Mouse (Mus musculus): ENCODE data around the gene Gcg. TPM values are rescaled to one million over a fixed set of nuclear protein-coding genes. Genes with fewer than 3 reads are reported as not detected.

Gene Gcg
- polyA plus RNA-seq, 1 experiment from 2014 or later = not detected

- ATAC-seq (replicated peaks; ENCODE audit: insufficient number of reproducible peaks, low FRiP score, low TSS enrichment, low read depth) (no peak), DNase-seq (ENCODE audit: low spot score) (no peak)
- Histone ChIP-seq H3K9me3 (replicated peaks; ENCODE audit: control insufficient read depth, low read length) (no peaks in the 10 kb centered on the region), H3K36me3 (replicated peaks; ENCODE audit: control insufficient read depth, insufficient read depth, low read depth, low read length) (no peaks in the 10 kb centered on the region), H3K4me3 (ENCODE audit: low read depth, low read length) (no peak overlapping the region), H3K9ac (replicated peaks; ENCODE audit: low read length) (no peak overlapping the region), H3K4me1 (ENCODE audit: control insufficient read depth, insufficient read depth, low read length) (no peaks in the 10 kb centered on the region), H3K4me2 (ENCODE audit: low read depth, low read length) (no peak overlapping the region), H3K27ac (replicated peaks; ENCODE audit: low read depth, low read length) (no peak overlapping the region), H3K27me3 (ENCODE audit: control insufficient read depth, insufficient read depth, low read length) (no peaks in the 10 kb centered on the region)
- WGBS = 79% methylated on average over 3 of the region's 3 CpGs
Observed at GRCm38 (mm10) chr2:62484906-62485305, 1.5 kb upstream of the Gcg start.

GRCm38 (mm10) chr2:62480285-62481198 lies 2.9 kb downstream of the Gcg start:
- no peaks in the 10 kb centered on the region for H3K27me3 ChIP-seq (ENCODE audit: control insufficient read depth, insufficient read depth, low read length)
- no peak overlapping the region for H3K4me3 ChIP-seq (ENCODE audit: low read depth, low read length)
- H3K9ac ChIP-seq (replicated peaks; ENCODE audit: low read length) = no peak overlapping the region
- H3K27ac ChIP-seq (replicated peaks; ENCODE audit: low read depth, low read length) = no peak overlapping the region
- ATAC-seq (replicated peaks; ENCODE audit: insufficient number of reproducible peaks, low FRiP score, low TSS enrichment, low read depth) (no peak), DNase-seq (ENCODE audit: low spot score) (no peak)
- no peak overlapping the region for H3K4me2 ChIP-seq (ENCODE audit: low read depth, low read length)
- H3K4me1 ChIP-seq (ENCODE audit: control insufficient read depth, insufficient read depth, low read length) = no peaks in the 10 kb centered on the region
- 70% methylated on average over 9 of the region's 9 CpGs for WGBS
- H3K9me3 ChIP-seq (replicated peaks; ENCODE audit: control insufficient read depth, low read length) = no peaks in the 10 kb centered on the region
- no peaks in the 10 kb centered on the region for H3K36me3 ChIP-seq (replicated peaks; ENCODE audit: control insufficient read depth, insufficient read depth, low read depth, low read length)

GRCm38 (mm10) chr2:62469551-62469950 lies 13.9 kb downstream of the Gcg start:
- DNase-seq (ENCODE audit: low spot score) (no peak), ATAC-seq (replicated peaks; ENCODE audit: insufficient number of reproducible peaks, low FRiP score, low TSS enrichment, low read depth) (no peak)
- Histone ChIP-seq H3K27ac (replicated peaks; ENCODE audit: low read depth, low read length) (no peak overlapping the region), H3K4me1 (ENCODE audit: control insufficient read depth, insufficient read depth, low read length) (no peaks in the 10 kb centered on the region), H3K36me3 (replicated peaks; ENCODE audit: control insufficient read depth, insufficient read depth, low read depth, low read length) (no peaks in the 10 kb centered on the region), H3K27me3 (ENCODE audit: control insufficient read depth, insufficient read depth, low read length) (no peaks in the 10 kb centered on the region), H3K9me3 (replicated peaks; ENCODE audit: control insufficient read depth, low read length) (no peaks in the 10 kb centered on the region), H3K4me3 (ENCODE audit: low read depth, low read length) (no peak overlapping the region), H3K4me2 (ENCODE audit: low read depth, low read length) (no peak overlapping the region), H3K9ac (replicated peaks; ENCODE audit: low read length) (no peak overlapping the region)
- 85% methylated on average over 9 of the region's 9 CpGs for WGBS

- Histone ChIP-seq H3K27ac (replicated peaks; ENCODE audit: low read depth, low read length) (no peak overlapping the region), H3K27me3 (ENCODE audit: control insufficient read depth, insufficient read depth, low read length) (no peaks in the 10 kb centered on the region), H3K4me1 (ENCODE audit: control insufficient read depth, insufficient read depth, low read length) (no peaks in the 10 kb centered on the region), H3K4me2 (ENCODE audit: low read depth, low read length) (no peak overlapping the region), H3K4me3 (ENCODE audit: low read depth, low read length) (no peak overlapping the region), H3K9ac (replicated peaks; ENCODE audit: low read length) (no peak overlapping the region), H3K9me3 (replicated peaks; ENCODE audit: control insufficient read depth, low read length) (no peaks in the 10 kb centered on the region), H3K36me3 (replicated peaks; ENCODE audit: control insufficient read depth, insufficient read depth, low read depth, low read length) (no peaks in the 10 kb centered on the region)
- WGBS = 74% methylated on average over 2 of the region's 2 CpGs
- ATAC-seq (replicated peaks; ENCODE audit: insufficient number of reproducible peaks, low FRiP score, low TSS enrichment, low read depth) (no peak), DNase-seq (ENCODE audit: low spot score) (no peak)
Observed at GRCm38 (mm10) chr2:62463287-62463686, 20.2 kb downstream of the Gcg start.

GRCm38 (mm10) chr2:62462174-62462573 lies 21.3 kb downstream of the Gcg start:
- 77% methylated on average over 2 of the region's 2 CpGs for WGBS
- Histone ChIP-seq H3K27me3 (ENCODE audit: control insufficient read depth, insufficient read depth, low read length) (no peaks in the 10 kb centered on the region), H3K27ac (replicated peaks; ENCODE audit: low read depth, low read length) (no peak overlapping the region), H3K4me3 (ENCODE audit: low read depth, low read length) (no peak overlapping the region), H3K36me3 (replicated peaks; ENCODE audit: control insufficient read depth, insufficient read depth, low read depth, low read length) (no peaks in the 10 kb centered on the region), H3K4me1 (ENCODE audit: control insufficient read depth, insufficient read depth, low read length) (no peaks in the 10 kb centered on the region), H3K4me2 (ENCODE audit: low read depth, low read length) (no peak overlapping the region), H3K9me3 (replicated peaks; ENCODE audit: control insufficient read depth, low read length) (no peaks in the 10 kb centered on the region), H3K9ac (replicated peaks; ENCODE audit: low read length) (no peak overlapping the region)
- DNase-seq (ENCODE audit: low spot score) (no peak), ATAC-seq (replicated peaks; ENCODE audit: insufficient number of reproducible peaks, low FRiP score, low TSS enrichment, low read depth) (no peak)

- H3K27me3 ChIP-seq (ENCODE audit: control insufficient read depth, insufficient read depth, low read length) = no peaks in the 10 kb centered on the region
- WGBS = 83% methylated on average over 12 of the region's 12 CpGs
- H3K9me3 ChIP-seq (replicated peaks; ENCODE audit: control insufficient read depth, low read length) = no peaks in the 10 kb centered on the region
- no peak for DNase-seq (ENCODE audit: low spot score)
- H3K36me3 ChIP-seq (replicated peaks; ENCODE audit: control insufficient read depth, insufficient read depth, low read depth, low read length) = no peaks in the 10 kb centered on the region
- no peak overlapping the region for H3K4me3 ChIP-seq (ENCODE audit: low read depth, low read length)
- H3K9ac ChIP-seq (replicated peaks; ENCODE audit: low read length) = no peak overlapping the region
- no peak overlapping the region for H3K4me2 ChIP-seq (ENCODE audit: low read depth, low read length)
- no peak for ATAC-seq (replicated peaks; ENCODE audit: insufficient number of reproducible peaks, low FRiP score, low TSS enrichment, low read depth)
- H3K4me1 ChIP-seq (ENCODE audit: control insufficient read depth, insufficient read depth, low read length) = no peaks in the 10 kb centered on the region
- no peak overlapping the region for H3K27ac ChIP-seq (replicated peaks; ENCODE audit: low read depth, low read length)
Observed at GRCm38 (mm10) chr2:62460815-62461450, 22.5 kb downstream of the Gcg start.

- DNase-seq (ENCODE audit: low spot score) = no peak
- Histone ChIP-seq H3K27ac (replicated peaks; ENCODE audit: low read depth, low read length) (no peak overlapping the region), H3K4me3 (ENCODE audit: low read depth, low read length) (no peak overlapping the region), H3K9me3 (replicated peaks; ENCODE audit: control insufficient read depth, low read length) (no peaks in the 10 kb centered on the region), H3K4me2 (ENCODE audit: low read depth, low read length) (no peak overlapping the region), H3K9ac (replicated peaks; ENCODE audit: low read length) (no peak overlapping the region), H3K36me3 (replicated peaks; ENCODE audit: control insufficient read depth, insufficient read depth, low read depth, low read length) (no peaks in the 10 kb centered on the region), H3K27me3 (ENCODE audit: control insufficient read depth, insufficient read depth, low read length) (no peaks in the 10 kb centered on the region), H3K4me1 (ENCODE audit: control insufficient read depth, insufficient read depth, low read length) (no peaks in the 10 kb centered on the region)
- 88% methylated on average over 7 of the region's 7 CpGs for WGBS
- ATAC-seq (replicated peaks; ENCODE audit: insufficient number of reproducible peaks, low FRiP score, low TSS enrichment, low read depth) = no peak
Observed at GRCm38 (mm10) chr2:62460231-62460710, 23.2 kb downstream of the Gcg start.
